Comparison of ENCODE assay signal across 11 mouse cellular contexts in the genomic region with DNA sequence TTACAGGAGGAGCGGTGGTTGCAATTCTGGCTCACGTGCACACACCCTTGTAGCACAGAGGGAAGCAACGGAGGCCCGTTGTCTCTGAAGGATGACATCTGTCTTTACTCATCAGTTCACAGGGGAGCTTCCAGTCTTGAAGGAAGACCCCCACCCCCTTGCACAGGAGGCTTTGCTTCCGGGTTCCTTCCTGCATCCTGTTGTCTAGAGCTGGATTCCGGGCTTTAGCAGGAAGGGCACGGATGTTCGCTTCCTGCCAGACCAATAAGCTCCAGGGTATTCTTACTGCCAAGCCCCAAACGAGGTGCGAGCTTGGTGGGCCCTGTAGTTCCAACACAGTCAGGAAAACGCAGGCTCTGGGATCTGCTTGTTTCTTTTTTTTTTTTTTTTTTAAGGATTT. TPM values are rescaled to one million over a fixed set of nuclear protein-coding genes. Genes with fewer than 3 reads are reported as not detected.
DNase-seq lines count a peak whose midpoint lies in the region; ATAC-seq lines count a peak whose summit lies in the region.
"Had no signal": no experiment of that assay in that cellular context is flagged by ENCODE, and none has a peak within 500 bp of the region (broad histone marks: within the 10 kb centered on the region; RNA-seq: fewer than 3 reads in every experiment).

No protein-coding gene starts in this region.

- 0 out of 2 replicates have a peak, but pooled peaks cover 5% of the 10 kb centered on the region for H3K4me1 ChIP-seq in intestine, embryonic 16.5 days (ENCODE audit: control insufficient read depth, insufficient read depth, low read length)
- peaks cover 10% of the 10 kb centered on the region; the same call in 1 of the 2 replicates for H3K4me1 ChIP-seq in intestine, embryonic 15.5 days (replicated peaks)
- 0 out of 2 replicates have a peak, but pooled peaks cover 7% of the 10 kb centered on the region for H3K4me1 ChIP-seq in embryonic facial prominence, embryonic 14.5 days (ENCODE audit: control insufficient read depth, insufficient read depth, low read length)
- peaks cover 8% of the 10 kb centered on the region for H3K4me1 ChIP-seq in heart, embryonic 16.5 days (ENCODE audit: control insufficient read depth, insufficient read depth, low read length)
- 0 out of 2 replicates have a peak, but pooled peaks cover 3% of the 10 kb centered on the region for H3K4me1 ChIP-seq in limb, embryonic 13.5 days
- H3K4me1 ChIP-seq: midbrain, embryonic 12.5 days had no signal

- DNase-seq in embryonic facial prominence, embryonic 14.5 days (ENCODE audit: low spot score): peak; percentile 53
- no peak for DNase-seq in yolk sac, embryonic 10.5 days (ENCODE audit: low spot score)
- DNase-seq in layer of hippocampus, postnatal 36 days: no peak
- DNase-seq in cerebellum, postnatal 36 days: no peak
- DNase-seq: cerebellum, adult 18-20 months had no signal

- 63% methylated on average over 11 of the region's 11 CpGs for WGBS in intestine, embryonic 16.5 days
- 65% methylated on average over 11 of the region's 11 CpGs for WGBS in intestine, embryonic 15.5 days
- 50% methylated on average over 11 of the region's 11 CpGs for WGBS in embryonic facial prominence, embryonic 14.5 days
- WGBS in heart, embryonic 16.5 days: 47% methylated on average over 11 of the region's 11 CpGs
- 67% methylated on average over 11 of the region's 11 CpGs for WGBS in limb, embryonic 13.5 days

- no peaks in the 10 kb centered on the region for H3K36me3 ChIP-seq in intestine, embryonic 16.5 days (ENCODE audit: control insufficient read depth, insufficient read depth, low read length)
- no peaks in the 10 kb centered on the region for H3K36me3 ChIP-seq in intestine, embryonic 15.5 days
- no peaks in the 10 kb centered on the region for H3K36me3 ChIP-seq in embryonic facial prominence, embryonic 14.5 days (ENCODE audit: control insufficient read depth, insufficient read depth, low read length)
- H3K36me3 ChIP-seq in heart, embryonic 16.5 days (ENCODE audit: control insufficient read depth, insufficient read depth): no peaks in the 10 kb centered on the region
- no peaks in the 10 kb centered on the region for H3K36me3 ChIP-seq in limb, embryonic 13.5 days
- H3K36me3 ChIP-seq: midbrain, embryonic 12.5 days had no signal

- no peak overlapping the region for H3K4me2 ChIP-seq in intestine, embryonic 16.5 days (ENCODE audit: low read depth, low read length)
- H3K4me2 ChIP-seq in intestine, embryonic 15.5 days (replicated peaks): no peak overlapping the region
- 0 out of 2 replicates have a peak overlapping the region, but pooled peaks have one; percentile 1 for H3K4me2 ChIP-seq in embryonic facial prominence, embryonic 14.5 days (ENCODE audit: low read depth, low read length)
- H3K4me2 ChIP-seq in heart, embryonic 16.5 days (ENCODE audit: low read depth, low read length): 0 out of 2 replicates have a peak overlapping the region, but pooled peaks have one; percentile 2
- no peak overlapping the region for H3K4me2 ChIP-seq in limb, embryonic 13.5 days (replicated peaks)
- H3K4me2 ChIP-seq: midbrain, embryonic 12.5 days had no signal

- no peaks in the 10 kb centered on the region for H3K27me3 ChIP-seq in intestine, embryonic 16.5 days (replicated peaks; ENCODE audit: control insufficient read depth, insufficient read depth, low read length)
- no peaks in the 10 kb centered on the region for H3K27me3 ChIP-seq in intestine, embryonic 15.5 days (replicated peaks)
- H3K27me3 ChIP-seq in embryonic facial prominence, embryonic 14.5 days (replicated peaks; ENCODE audit: control insufficient read depth, insufficient read depth, low read length): 0 out of 2 replicates have a peak, but pooled peaks cover 9% of the 10 kb centered on the region
- peaks cover 3% of the 10 kb centered on the region; the same call in 1 of the 2 replicates for H3K27me3 ChIP-seq in heart, embryonic 16.5 days (ENCODE audit: control insufficient read depth, insufficient read depth, low read length)
- peaks cover 15% of the 10 kb centered on the region for H3K27me3 ChIP-seq in limb, embryonic 13.5 days

- ATAC-seq in intestine, embryonic 16.5 days: 0 out of 2 replicates have a peak, but pooled peaks have one; percentile 18
- ATAC-seq in intestine, embryonic 15.5 days: no peak
- ATAC-seq in embryonic facial prominence, embryonic 14.5 days (ENCODE audit: low read depth): 0 out of 2 replicates have a peak, but pooled peaks have one; percentile 23
- no peak for ATAC-seq in heart, embryonic 16.5 days (replicated peaks; ENCODE audit: extremely low read depth, insufficient read depth, low FRiP score)
- ATAC-seq in limb, embryonic 13.5 days (ENCODE audit: low FRiP score, low read depth): peak; percentile 48; the same call in 1 of the 2 replicates

- H3K9me3 ChIP-seq in intestine, embryonic 16.5 days (ENCODE audit: control insufficient read depth, low read length): no peaks in the 10 kb centered on the region
- H3K9me3 ChIP-seq in intestine, embryonic 15.5 days: no peaks in the 10 kb centered on the region
- no peaks in the 10 kb centered on the region for H3K9me3 ChIP-seq in embryonic facial prominence, embryonic 14.5 days (ENCODE audit: control insufficient read depth, low read length)
- H3K9me3 ChIP-seq in heart, embryonic 16.5 days (replicated peaks; ENCODE audit: control insufficient read depth, low read length): peaks cover 7% of the 10 kb centered on the region; the same call in 1 of the 2 replicates
- H3K9me3 ChIP-seq in limb, embryonic 13.5 days: no peaks in the 10 kb centered on the region
- H3K9me3 ChIP-seq: midbrain, embryonic 12.5 days had no signal

- peak overlapping the region; percentile 33; the same call in 1 of the 2 replicates for H3K27ac ChIP-seq in intestine, embryonic 16.5 days (ENCODE audit: low read length)
- no peak overlapping the region for H3K27ac ChIP-seq in intestine, embryonic 15.5 days
- no peak overlapping the region for H3K27ac ChIP-seq in embryonic facial prominence, embryonic 14.5 days (replicated peaks; ENCODE audit: low read depth, low read length)
- H3K27ac ChIP-seq in heart, embryonic 16.5 days (ENCODE audit: low read length): peak overlapping the region; percentile 41
- no peak overlapping the region for H3K27ac ChIP-seq in limb, embryonic 13.5 days
- H3K27ac ChIP-seq: midbrain, embryonic 12.5 days had no signal

- H3K4me3 ChIP-seq in intestine, embryonic 16.5 days (ENCODE audit: low read length): no peak overlapping the region
- H3K4me3 ChIP-seq in intestine, embryonic 15.5 days (replicated peaks): no peak overlapping the region
- no peak overlapping the region for H3K4me3 ChIP-seq in embryonic facial prominence, embryonic 14.5 days (ENCODE audit: low read depth, low read length)
- H3K4me3 ChIP-seq in heart, embryonic 16.5 days (ENCODE audit: low read length): no peak overlapping the region
- no peak overlapping the region for H3K4me3 ChIP-seq in limb, embryonic 13.5 days
- H3K4me3 ChIP-seq: erythroblast, embryonic 14.5 days; midbrain, embryonic 12.5 days had no signal

- H3K9ac ChIP-seq in intestine, embryonic 16.5 days (ENCODE audit: low read depth, low read length): no peak overlapping the region
- no peak overlapping the region for H3K9ac ChIP-seq in intestine, embryonic 15.5 days
- H3K9ac ChIP-seq in embryonic facial prominence, embryonic 14.5 days (ENCODE audit: low read depth, low read length): no peak overlapping the region
- no peak overlapping the region for H3K9ac ChIP-seq in heart, embryonic 16.5 days (ENCODE audit: low read length)
- no peak overlapping the region for H3K9ac ChIP-seq in limb, embryonic 13.5 days
- H3K9ac ChIP-seq: midbrain, embryonic 12.5 days had no signal

RNA-seq across cellular contexts. Expression of gene 2700081O15Rik, which starts 16.8 kb away (rescaled TPM):
- polyA plus RNA-seq in intestine, embryonic 16.5 days (2015; fragmentation: Nextera tagmentation; extraction: Ambion mirVana): 3.1 and 3.2 TPM in 2 replicates
- polyA plus RNA-seq in intestine, embryonic 15.5 days (2015; fragmentation: Nextera tagmentation; extraction: Ambion mirVana): 5.2 and 5.3 TPM in 2 replicates
- 10.3 and 11.2 TPM in 2 replicates for polyA plus RNA-seq in embryonic facial prominence, embryonic 14.5 days (2014; fragmentation: Nextera tagmentation; extraction: Ambion mirVana)
- 3.1 and 3.4 TPM in 2 replicates for polyA plus RNA-seq in heart, embryonic 16.5 days (2015; fragmentation: Nextera tagmentation; extraction: Ambion mirVana)
- 10.0 and 10.5 TPM in 2 replicates for polyA plus RNA-seq in limb, embryonic 13.5 days (2015; fragmentation: Nextera tagmentation; extraction: Ambion mirVana)
- total RNA-seq in layer of hippocampus, postnatal 36 days (2021): 10 to 100 TPM; 46.9 to 54.4 TPM

RNA-seq across cellular contexts. Expression of gene Spindoc, which starts 17.8 kb away (rescaled TPM):
- polyA plus RNA-seq in intestine, embryonic 16.5 days (2015; fragmentation: Nextera tagmentation; extraction: Ambion mirVana): 17.4 and 18.2 TPM in 2 replicates
- 20.4 and 20.5 TPM in 2 replicates for polyA plus RNA-seq in intestine, embryonic 15.5 days (2015; fragmentation: Nextera tagmentation; extraction: Ambion mirVana)
- 18.8 and 23.5 TPM in 2 replicates for polyA plus RNA-seq in embryonic facial prominence, embryonic 14.5 days (2014; fragmentation: Nextera tagmentation; extraction: Ambion mirVana)
- polyA plus RNA-seq in heart, embryonic 16.5 days (2015; fragmentation: Nextera tagmentation; extraction: Ambion mirVana): 15.0 and 19.0 TPM in 2 replicates
- 35.3 and 43.2 TPM in 2 replicates for polyA plus RNA-seq in limb, embryonic 13.5 days (2015; fragmentation: Nextera tagmentation; extraction: Ambion mirVana)
- 10 to 100 TPM; 31.8 to 36.9 TPM for total RNA-seq in layer of hippocampus, postnatal 36 days (2021)

RNA-seq across cellular contexts. Expression of gene Mark2, which starts 59.0 kb away (rescaled TPM):
- 39.1 and 41.4 TPM in 2 replicates for polyA plus RNA-seq in intestine, embryonic 16.5 days (2015; fragmentation: Nextera tagmentation; extraction: Ambion mirVana)
- 44.9 and 45.8 TPM in 2 replicates for polyA plus RNA-seq in intestine, embryonic 15.5 days (2015; fragmentation: Nextera tagmentation; extraction: Ambion mirVana)
- polyA plus RNA-seq in embryonic facial prominence, embryonic 14.5 days (2014; fragmentation: Nextera tagmentation; extraction: Ambion mirVana): 42.0 and 42.1 TPM in 2 replicates
- 32.4 and 33.0 TPM in 2 replicates for polyA plus RNA-seq in heart, embryonic 16.5 days (2015; fragmentation: Nextera tagmentation; extraction: Ambion mirVana)
- 38.2 and 44.3 TPM in 2 replicates for polyA plus RNA-seq in limb, embryonic 13.5 days (2015; fragmentation: Nextera tagmentation; extraction: Ambion mirVana)
- 100 to 1,000 TPM; 111 to 118 TPM for total RNA-seq in layer of hippocampus, postnatal 36 days (2021)

Comparison
In these comparisons a context has a peak if more than half of its experiments do, and no peak if none do; other contexts are left out.
1. ATAC-seq: peak in intestine, embryonic 16.5 days (single experiment), embryonic facial prominence, embryonic 14.5 days (single experiment) and limb, embryonic 13.5 days (single experiment); none in intestine, embryonic 15.5 days (single experiment) and heart, embryonic 16.5 days (single experiment).
2. H3K27ac ChIP-seq: peak in intestine, embryonic 16.5 days (single experiment) and heart, embryonic 16.5 days (single experiment); none in intestine, embryonic 15.5 days (single experiment), embryonic facial prominence, embryonic 14.5 days (single experiment) and limb, embryonic 13.5 days (single experiment).
3. H3K4me2 ChIP-seq: peak in embryonic facial prominence, embryonic 14.5 days (single experiment) and heart, embryonic 16.5 days (single experiment); none in intestine, embryonic 16.5 days (single experiment), intestine, embryonic 15.5 days (single experiment) and limb, embryonic 13.5 days (single experiment).